Comparison of ENCODE assay signal across 8 mouse cellular contexts in the genomic region with DNA sequence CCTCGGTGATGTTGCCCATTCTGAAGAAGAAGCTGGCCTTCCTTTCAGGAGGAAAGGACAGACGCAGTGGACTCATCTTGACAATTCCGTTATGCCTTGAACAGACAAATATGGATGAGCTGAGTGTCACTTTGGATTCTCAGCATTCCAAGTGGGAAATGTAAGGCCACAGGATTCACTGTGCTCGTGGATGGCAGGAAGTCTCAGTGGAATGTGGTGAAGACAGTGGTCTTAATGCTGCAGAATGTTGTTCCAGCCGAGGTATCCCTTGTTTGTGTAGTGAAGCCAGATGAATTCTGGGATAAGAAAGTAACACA.
DNase-seq lines count a peak whose midpoint lies in the region; ATAC-seq lines count a peak whose summit lies in the region.

No protein-coding gene starts in this region.

- ATAC-seq in kidney, embryonic 16.5 days (ENCODE audit: low FRiP score, low TSS enrichment): no peak
- ATAC-seq in embryonic facial prominence, embryonic 13.5 days (ENCODE audit: insufficient number of reproducible peaks, insufficient read depth, low FRiP score, low TSS enrichment, low read depth): no peak
- ATAC-seq in intestine, embryonic 15.5 days: no peak

- H3K4me3 ChIP-seq in kidney, embryonic 16.5 days (ENCODE audit: low read length): peak overlapping the region; percentile 45
- H3K4me3 ChIP-seq in embryonic facial prominence, embryonic 13.5 days: peak overlapping the region; percentile 42
- H3K4me3 ChIP-seq in intestine, embryonic 15.5 days (replicated peaks): peak overlapping the region; percentile 35

- no peaks in the 10 kb centered on the region for H3K9me3 ChIP-seq in kidney, embryonic 16.5 days (ENCODE audit: low read length)
- no peaks in the 10 kb centered on the region for H3K9me3 ChIP-seq in embryonic facial prominence, embryonic 13.5 days
- H3K9me3 ChIP-seq in intestine, embryonic 15.5 days: no peaks in the 10 kb centered on the region

- peak overlapping the region; percentile 58 for H3K9ac ChIP-seq in kidney, embryonic 16.5 days (replicated peaks; ENCODE audit: low read length)
- peak overlapping the region; percentile 64 for H3K9ac ChIP-seq in embryonic facial prominence, embryonic 13.5 days
- H3K9ac ChIP-seq in intestine, embryonic 15.5 days: peak overlapping the region; percentile 31; the same call in 1 of the 2 replicates

- H3K27ac ChIP-seq in kidney, embryonic 16.5 days (ENCODE audit: low read length): no peak overlapping the region
- no peak overlapping the region for H3K27ac ChIP-seq in embryonic facial prominence, embryonic 13.5 days
- H3K27ac ChIP-seq in intestine, embryonic 15.5 days: no peak overlapping the region

- no peaks in the 10 kb centered on the region for H3K36me3 ChIP-seq in kidney, embryonic 16.5 days (ENCODE audit: insufficient read depth, low read length)
- no peaks in the 10 kb centered on the region for H3K36me3 ChIP-seq in embryonic facial prominence, embryonic 13.5 days
- no peaks in the 10 kb centered on the region for H3K36me3 ChIP-seq in intestine, embryonic 15.5 days

- 21% methylated on average over 5 of the region's 5 CpGs for WGBS in kidney, embryonic 16.5 days
- WGBS in embryonic facial prominence, embryonic 13.5 days: 24% methylated on average over 5 of the region's 5 CpGs
- WGBS in intestine, embryonic 15.5 days: 25% methylated on average over 5 of the region's 5 CpGs

- no peak for DNase-seq in kidney, adult 18-20 months
- DNase-seq in neural tube, embryonic 10.5 days (ENCODE audit: extremely low spot score, low spot score): peak; percentile 12
- DNase-seq in cerebellum, adult 18-20 months: no peak
- DNase-seq in c-Kit-positive CD71-positive TER-119-positive erythroid progenitor cells, embryonic 14.5 days (ENCODE audit: low spot score): no peak
- DNase-seq in adrenal gland, postnatal 14 days: no peak

- H3K27me3 ChIP-seq in kidney, embryonic 16.5 days (ENCODE audit: insufficient read depth, low read length): no peaks in the 10 kb centered on the region
- H3K27me3 ChIP-seq in embryonic facial prominence, embryonic 13.5 days: no peaks in the 10 kb centered on the region
- H3K27me3 ChIP-seq in intestine, embryonic 15.5 days (replicated peaks): no peaks in the 10 kb centered on the region

- no peaks in the 10 kb centered on the region for H3K4me1 ChIP-seq in kidney, embryonic 16.5 days (ENCODE audit: insufficient read depth, low read length)
- H3K4me1 ChIP-seq in embryonic facial prominence, embryonic 13.5 days: peaks cover 3% of the 10 kb centered on the region; the same call in 1 of the 2 replicates
- H3K4me1 ChIP-seq in intestine, embryonic 15.5 days (replicated peaks): no peaks in the 10 kb centered on the region

- peak overlapping the region; percentile 78 for H3K4me2 ChIP-seq in kidney, embryonic 16.5 days (replicated peaks; ENCODE audit: low read depth, low read length)
- H3K4me2 ChIP-seq in embryonic facial prominence, embryonic 13.5 days: peak overlapping the region; percentile 80
- H3K4me2 ChIP-seq in intestine, embryonic 15.5 days (replicated peaks): peak overlapping the region; percentile 80
